Mouse (Mus musculus): Measurements from ENCODE around the gene Gm36176. TPM values are rescaled to one million over a fixed set of nuclear protein-coding genes. Genes with fewer than 3 reads are reported as not detected.

The Gm36176 gene
- total RNA-seq, 2 experiments from 2014 or later: not detected

DNA sequence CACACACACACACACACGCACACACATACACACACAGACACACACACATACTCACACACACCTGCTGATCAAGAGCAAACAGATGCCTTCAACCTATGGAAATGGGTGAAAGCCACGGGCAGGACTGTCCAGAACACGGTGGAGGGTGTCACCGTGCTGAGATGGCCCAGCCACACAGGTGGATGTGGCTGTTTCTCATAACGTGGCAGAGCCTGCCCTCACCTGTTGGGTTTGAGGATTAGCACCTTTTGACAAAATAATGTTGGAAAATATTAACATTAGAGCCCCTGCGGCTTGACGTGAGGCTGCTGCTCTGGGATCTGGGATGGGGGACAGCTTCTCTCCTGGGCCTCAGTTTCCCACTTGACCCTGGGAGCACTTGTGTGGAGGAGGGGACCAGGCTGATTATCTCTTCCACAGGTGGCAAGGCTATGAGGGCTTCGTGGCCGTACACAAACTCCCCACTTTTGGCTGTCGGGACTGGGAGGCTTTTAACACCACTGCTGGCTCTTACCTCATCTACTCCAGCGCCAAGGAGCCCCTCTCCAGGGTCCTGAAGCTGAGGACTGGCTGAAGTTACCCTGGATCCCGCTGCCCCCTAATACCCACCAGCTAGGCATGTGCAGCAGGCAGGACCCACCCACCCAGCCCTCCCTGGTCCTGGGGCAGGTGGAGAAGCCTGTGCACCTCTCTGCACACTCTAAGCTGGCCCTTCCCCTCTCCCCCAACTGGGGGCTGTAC, 39.6 kb downstream of the Gm36176 start:
- Histone ChIP-seq H3K27ac (no peak overlapping the region), H3K4me3 (no peak overlapping the region)
- intact Hi-C loops (cut with DNase I): no loop called here
- peak; percentile 8 for TF ChIP-seq CTCF (IDR thresholded peaks at IDR 0.05)
- DNase-seq (ENCODE audit: extremely low spot score in 1 of 2, low spot score in 2 of 2): no peak

DNA sequence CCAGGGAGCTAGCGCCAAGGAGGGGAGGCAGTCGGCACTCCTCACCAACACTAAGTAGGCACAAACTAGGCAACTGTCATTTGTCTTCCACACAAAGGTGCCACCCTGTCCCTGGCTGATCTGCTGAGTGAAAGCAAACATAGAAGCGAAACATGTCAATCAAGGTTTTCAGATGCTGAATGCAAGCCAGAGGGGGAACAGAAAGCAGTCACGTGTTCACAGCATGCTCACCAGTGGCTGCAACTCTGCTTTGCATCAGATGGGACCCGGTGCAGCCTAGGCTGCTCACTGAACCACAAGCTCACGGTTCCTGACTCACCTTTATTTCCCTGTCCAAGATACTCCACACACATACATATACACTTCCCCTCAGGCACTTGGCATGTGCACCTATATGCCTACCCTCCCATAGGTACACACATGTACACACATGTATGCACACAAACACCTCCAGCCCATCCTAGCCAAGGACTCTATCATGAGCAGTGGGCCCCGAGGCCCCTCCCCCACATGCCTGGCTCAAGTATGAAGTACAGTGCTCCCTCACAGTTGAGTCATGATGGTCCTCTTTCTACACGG, 44.5 kb downstream of the Gm36176 start:
- intact Hi-C loops (cut with DNase I): no loop called here
- DNase-seq (ENCODE audit: extremely low spot score in 1 of 2, low spot score in 2 of 2): no peak

DNA sequence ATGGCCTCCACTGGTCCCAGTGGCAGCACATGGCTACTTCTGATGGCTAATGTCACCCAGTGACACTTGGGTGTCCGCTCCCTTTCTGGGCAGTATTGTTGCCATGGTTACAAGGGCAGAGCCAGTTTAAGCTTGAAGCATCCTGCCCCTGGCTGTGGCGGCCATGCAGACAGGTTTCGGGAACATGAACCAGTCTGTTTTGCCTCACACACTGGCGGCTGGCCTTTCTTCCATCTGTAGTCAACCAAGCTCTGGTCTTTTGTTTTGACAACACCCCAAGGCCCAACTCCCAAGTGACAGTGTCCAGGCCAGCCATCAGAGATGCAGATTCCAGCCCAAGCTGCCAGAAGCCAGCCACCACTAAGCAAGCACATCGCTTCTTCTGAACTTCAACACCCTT, 49.0 kb downstream of the Gm36176 start:
- no peak for DNase-seq (ENCODE audit: extremely low spot score in 1 of 2, low spot score in 2 of 2)
- intact Hi-C loops (cut with DNase I): no loop called here
- H3K4me3 ChIP-seq: no peak overlapping the region
- TF ChIP-seq CTCF (IDR thresholded peaks at IDR 0.05): no peak
- no peak overlapping the region for H3K27ac ChIP-seq

More for the DNA sequence above, 44.5 kb downstream of the Gm36176 start:
- Histone ChIP-seq H3K4me3 (no peak overlapping the region), H3K27ac (no peak overlapping the region)
- TF ChIP-seq CTCF (IDR thresholded peaks at IDR 0.05): no peak

Other genes starting within 250 kb of the Gm36176 start
- 100 to 1,000 TPM; 142 to 156 TPM for gene Sumo3, start 240.7 kb upstream of the Gm36176 start, total RNA-seq (2021)
- gene Gm49325, start 240.6 kb upstream of the Gm36176 start, total RNA-seq (2021): 1 to 10 TPM; 2.0 to 5.3 TPM
- gene Ube2g2, start 224.5 kb upstream of the Gm36176 start, total RNA-seq (2021): 10 to 100 TPM; 47.4 to 48.0 TPM
- under 1 TPM; 0.18 to 0.21 TPM for gene Tspear, start 160.2 kb upstream of the Gm36176 start, total RNA-seq (2021)
- not detected for gene Gm19402, start 156.0 kb upstream of the Gm36176 start, total RNA-seq (2021)
- not detected for gene Gm9508, start 149.6 kb upstream of the Gm36176 start, total RNA-seq (2021)
- not detected for gene Gm10272, start 140.2 kb upstream of the Gm36176 start, total RNA-seq (2021)
- gene Gm10024, start 135.3 kb upstream of the Gm36176 start, total RNA-seq (2021): not detected
- not detected for gene Gm10142, start 131.0 kb upstream of the Gm36176 start, total RNA-seq (2021)
- not detected for gene Krtap12-1, start 126.2 kb upstream of the Gm36176 start, total RNA-seq (2021)
- not detected for gene Gm10100, start 120.3 kb upstream of the Gm36176 start, total RNA-seq (2021)
- gene Gm18596, start 104.2 kb upstream of the Gm36176 start, total RNA-seq (2021): not detected
- not detected for gene Gm9736, start 95.4 kb upstream of the Gm36176 start, total RNA-seq (2021)
- gene Gm3233, start 87.1 kb upstream of the Gm36176 start, total RNA-seq (2021): not detected
- gene Gm3238, start 75.5 kb upstream of the Gm36176 start, total RNA-seq (2021): not detected
- not detected for gene Gm7138, start 69.9 kb upstream of the Gm36176 start, total RNA-seq (2021)
- not detected for gene Gm3250, start 64.3 kb upstream of the Gm36176 start, total RNA-seq (2021)
- not detected for gene Gm7137, start 58.6 kb upstream of the Gm36176 start, total RNA-seq (2021)
- not detected for gene Gm9639, start 51.7 kb upstream of the Gm36176 start, total RNA-seq (2021)
- not detected for gene Gm19668, start 47.7 kb upstream of the Gm36176 start, total RNA-seq (2021)
- not detected for gene Gm9507, start 35.0 kb upstream of the Gm36176 start, total RNA-seq (2021)
- not detected for gene Gm2696, start 32.1 kb upstream of the Gm36176 start, total RNA-seq (2021)
- gene Krtap10-4, start 19.7 kb upstream of the Gm36176 start, total RNA-seq (2021): not detected
- gene Krtap10-10, start 10.9 kb upstream of the Gm36176 start, total RNA-seq (2021): not detected
- not detected for gene Gm10318, start 6.1 kb downstream of the Gm36176 start, total RNA-seq (2021)
- gene Gm3285, start 15.2 kb downstream of the Gm36176 start, total RNA-seq (2021): not detected
- 1 to 10 TPM; 9.5 to 9.8 TPM for gene Lrrc3, start 55.7 kb downstream of the Gm36176 start, total RNA-seq (2021)
- 10 to 100 TPM; 44.7 to 50.3 TPM for gene Trpm2, start 123.8 kb downstream of the Gm36176 start, total RNA-seq (2021)
- 10 to 100 TPM; 33.9 to 34.0 TPM for gene 1810043G02Rik, start 131.7 kb downstream of the Gm36176 start, total RNA-seq (2021)
- 100 to 1,000 TPM; 141 to 149 TPM for gene Pfkl, start 163.3 kb downstream of the Gm36176 start, total RNA-seq (2021)
- under 1 TPM in 1 of 2 experiments, not detected in 1; 0.54 TPM for gene Dnmt3l, start 195.1 kb downstream of the Gm36176 start, total RNA-seq (2021)
- under 1 TPM in 1 of 2 experiments, not detected in 1; 0.56 TPM for gene Aire, start 196.8 kb downstream of the Gm36176 start, total RNA-seq (2021)
- gene Icosl, start 222.5 kb downstream of the Gm36176 start, total RNA-seq (2021): 1 to 10 TPM; 3.5 to 3.6 TPM

Measured in left cerebral cortex, adult 2 months (tissue).